13 mouse cellular contexts compared by ENCODE assay signal in the genomic region with DNA sequence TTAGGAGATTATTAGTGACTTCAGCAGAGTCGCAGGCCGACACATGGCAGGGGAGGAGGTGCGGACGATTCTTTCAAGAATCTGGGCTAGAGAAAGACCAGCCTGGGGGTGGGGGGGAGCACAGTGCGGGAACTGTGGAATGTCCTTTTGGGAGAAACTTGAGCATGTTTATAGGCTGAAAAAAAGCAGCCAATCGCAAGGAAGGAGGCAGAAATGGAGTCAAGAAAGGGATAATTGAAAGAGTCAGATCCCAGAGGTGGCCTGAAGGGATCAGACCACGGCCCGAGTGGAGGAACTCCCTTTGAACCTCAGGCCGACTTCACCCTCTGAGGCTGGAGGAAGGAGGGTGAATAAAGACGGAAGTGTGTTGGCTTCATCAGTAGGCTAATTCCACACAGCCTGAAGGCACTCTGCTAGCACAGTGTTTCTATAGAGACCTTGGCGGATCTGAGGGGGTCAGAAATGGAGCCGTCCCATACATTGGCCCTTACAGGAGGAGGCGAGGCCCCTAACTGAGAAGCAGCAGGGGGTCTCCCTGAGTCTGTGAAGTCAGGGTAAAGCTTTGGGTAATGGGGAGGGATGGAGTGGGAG. TPM values are rescaled to one million over a fixed set of nuclear protein-coding genes. Genes with fewer than 3 reads are reported as not detected.
DNase-seq lines count a peak whose midpoint lies in the region; ATAC-seq and TF ChIP-seq lines count a peak whose summit lies in the region.
"Had no signal": no experiment of that assay in that cellular context is flagged by ENCODE, and none has a peak within 500 bp of the region (broad histone marks: within the 10 kb centered on the region; RNA-seq: fewer than 3 reads in every experiment).

No protein-coding gene starts in this region.

- H3K4me1 ChIP-seq in midbrain, embryonic 10.5 days: peaks cover 41% of the 10 kb centered on the region
- no peaks in the 10 kb centered on the region for H3K4me1 ChIP-seq in midbrain, postnatal 0 days (ENCODE audit: insufficient read depth, low read length)
- peaks cover 24% of the 10 kb centered on the region for H3K4me1 ChIP-seq in hindbrain, embryonic 14.5 days (replicated peaks; ENCODE audit: control insufficient read depth, insufficient read depth, low read length)
- peaks cover 18% of the 10 kb centered on the region for H3K4me1 ChIP-seq in midbrain, embryonic 16.5 days (ENCODE audit: control insufficient read depth, insufficient read depth, low read length)
- peaks cover 3% of the 10 kb centered on the region for H3K4me1 ChIP-seq in thymus, adult 2 months (replicated peaks; ENCODE audit: control insufficient read depth, insufficient read depth, low read length)

- no peak overlapping the region for H3K9ac ChIP-seq in midbrain, postnatal 0 days (replicated peaks; ENCODE audit: low read length, poor library complexity, severe bottlenecking)
- no peak overlapping the region for H3K9ac ChIP-seq in hindbrain, embryonic 14.5 days
- H3K9ac ChIP-seq in midbrain, embryonic 16.5 days (ENCODE audit: low read depth, low read length): no peak overlapping the region
- H3K9ac ChIP-seq: hindbrain, embryonic 15.5 days had no signal

- no peak for TF ChIP-seq POLR2A in thymus, adult 2 months (IDR thresholded peaks at IDR 0.05; ENCODE audit: control insufficient read depth, extremely low read depth, insufficient read depth, low read length, poor library complexity)

- 11% methylated on average over 13 of the region's 13 CpGs for WGBS in midbrain, embryonic 10.5 days
- 10% methylated on average over 13 of the region's 13 CpGs for WGBS in midbrain, postnatal 0 days
- 15% methylated on average over 13 of the region's 13 CpGs for WGBS in hindbrain, embryonic 14.5 days
- WGBS in midbrain, embryonic 16.5 days: 9% methylated on average over 13 of the region's 13 CpGs
- WGBS in thymus, adult 2 months: 66% methylated on average over 13 of the region's 13 CpGs

- H3K4me3 ChIP-seq in midbrain, embryonic 10.5 days: 0 out of 2 replicates have a peak overlapping the region, but pooled peaks have one; percentile 1
- H3K4me3 ChIP-seq in midbrain, postnatal 0 days (ENCODE audit: low read depth, low read length): no peak overlapping the region
- no peak overlapping the region for H3K4me3 ChIP-seq in hindbrain, embryonic 14.5 days (replicated peaks; ENCODE audit: low read length)
- no peak overlapping the region for H3K4me3 ChIP-seq in midbrain, embryonic 16.5 days (ENCODE audit: low read depth, low read length)
- no peak overlapping the region for H3K4me3 ChIP-seq in thymus, adult 2 months (ENCODE audit: control insufficient read depth, insufficient read depth, low read length)
- H3K4me3 ChIP-seq: heart, adult 2 months; hindbrain, embryonic 15.5 days had no signal

- no peak for TF ChIP-seq CTCF in midbrain, postnatal 0 days (IDR thresholded peaks at IDR 0.05)
- TF ChIP-seq CTCF in thymus, adult 2 months (IDR thresholded peaks at IDR 0.05; ENCODE audit: borderline replicate concordance, control insufficient read depth, extremely low read depth, insufficient read depth, low read length, poor library complexity): no peak

- H3K9me3 ChIP-seq in midbrain, embryonic 10.5 days (replicated peaks): peaks cover 6% of the 10 kb centered on the region
- no peaks in the 10 kb centered on the region for H3K9me3 ChIP-seq in midbrain, postnatal 0 days (ENCODE audit: low read length)
- no peaks in the 10 kb centered on the region for H3K9me3 ChIP-seq in hindbrain, embryonic 14.5 days (ENCODE audit: control insufficient read depth, low read length)
- H3K9me3 ChIP-seq in midbrain, embryonic 16.5 days (replicated peaks; ENCODE audit: control insufficient read depth, low read length, poor library complexity, severe bottlenecking): no peaks in the 10 kb centered on the region
- H3K9me3 ChIP-seq: hindbrain, embryonic 15.5 days had no signal

- no peak overlapping the region; the same call in 1 of the 2 replicates for H3K4me2 ChIP-seq in midbrain, postnatal 0 days (ENCODE audit: low read depth, low read length, poor library complexity, severe bottlenecking)
- H3K4me2 ChIP-seq in hindbrain, embryonic 14.5 days (replicated peaks): peak overlapping the region; percentile 17; the same call in 1 of the 2 replicates
- no peak overlapping the region for H3K4me2 ChIP-seq in midbrain, embryonic 16.5 days (ENCODE audit: low read length)
- H3K4me2 ChIP-seq: hindbrain, embryonic 15.5 days had no signal

- no peaks in the 10 kb centered on the region for H3K36me3 ChIP-seq in midbrain, embryonic 10.5 days
- H3K36me3 ChIP-seq in midbrain, postnatal 0 days (ENCODE audit: insufficient read depth, low read length): no peaks in the 10 kb centered on the region
- H3K36me3 ChIP-seq in hindbrain, embryonic 14.5 days (replicated peaks; ENCODE audit: control insufficient read depth, insufficient read depth): no peaks in the 10 kb centered on the region
- H3K36me3 ChIP-seq in midbrain, embryonic 16.5 days (ENCODE audit: control insufficient read depth, insufficient read depth, low read length): no peaks in the 10 kb centered on the region
- no peaks in the 10 kb centered on the region for H3K36me3 ChIP-seq in thymus, adult 2 months (ENCODE audit: control insufficient read depth, insufficient read depth, low read length)
- H3K36me3 ChIP-seq: hindbrain, embryonic 15.5 days had no signal

- ATAC-seq in midbrain, postnatal 0 days (ENCODE audit: low FRiP score): no peak
- no peak for ATAC-seq in hindbrain, embryonic 14.5 days (ENCODE audit: low FRiP score)
- no peak for ATAC-seq in midbrain, embryonic 16.5 days

- peak overlapping the region; percentile 30; the same call in 1 of the 2 replicates for H3K27ac ChIP-seq in midbrain, embryonic 10.5 days (replicated peaks)
- H3K27ac ChIP-seq in midbrain, postnatal 0 days (ENCODE audit: low read depth, low read length): no peak overlapping the region
- H3K27ac ChIP-seq in hindbrain, embryonic 14.5 days: no peak overlapping the region
- peak overlapping the region; percentile 51; the same call in 1 of the 2 replicates for H3K27ac ChIP-seq in midbrain, embryonic 16.5 days (ENCODE audit: low read length)
- H3K27ac ChIP-seq in thymus, adult 2 months (ENCODE audit: control insufficient read depth, insufficient read depth, low read length): no peak overlapping the region
- H3K27ac ChIP-seq: heart, adult 2 months; hindbrain, embryonic 15.5 days; macrophage had no signal

- peak; percentile 39 for DNase-seq in midbrain, embryonic 10.5 days (ENCODE audit: low spot score)
- no peak for DNase-seq in midbrain, postnatal 0 days (ENCODE audit: low spot score)
- DNase-seq in embryo, embryonic 9.5 days (ENCODE audit: extremely low spot score): peak; percentile 34
- DNase-seq in hindbrain, embryonic 14.5 days (ENCODE audit: low spot score): no peak
- no peak for DNase-seq in layer of hippocampus, adult 8-10 months (ENCODE audit: low spot score in 2 of 2)
- no peak for DNase-seq in cerebellum, postnatal 14 days
- no peak for DNase-seq in thymus, adult 2 months
- DNase-seq: adrenal gland, adult 2 months; heart, adult 2 months; layer of hippocampus, adult 9-11 months had no signal

- H3K27me3 ChIP-seq in midbrain, embryonic 10.5 days (ENCODE audit: low read depth, poor library complexity, severe bottlenecking): peaks cover 30% of the 10 kb centered on the region
- no peaks in the 10 kb centered on the region for H3K27me3 ChIP-seq in midbrain, postnatal 0 days (ENCODE audit: insufficient read depth, low read length)
- no peaks in the 10 kb centered on the region for H3K27me3 ChIP-seq in hindbrain, embryonic 14.5 days (ENCODE audit: control insufficient read depth, insufficient read depth, low read length)
- no peaks in the 10 kb centered on the region for H3K27me3 ChIP-seq in midbrain, embryonic 16.5 days (ENCODE audit: control insufficient read depth, insufficient read depth, low read depth, low read length)
- H3K27me3 ChIP-seq in thymus, adult 2 months (ENCODE audit: control insufficient read depth, insufficient read depth, low read length): no peaks in the 10 kb centered on the region
- H3K27me3 ChIP-seq: hindbrain, embryonic 15.5 days had no signal

RNA-seq across cellular contexts. Expression of a gene that starts 4.4 kb away (rescaled TPM):
- 7.6 and 10.0 TPM in 2 replicates for polyA plus RNA-seq in midbrain, embryonic 10.5 days (2016; fragmentation: Nextera tagmentation; extraction: Ambion mirVana)
- total RNA-seq in midbrain, postnatal 0 days (2014; rRNA removed): 22.3 and 25.2 TPM in 2 replicates
- 25.9 and 26.8 TPM in 2 replicates for polyA plus RNA-seq in midbrain, postnatal 0 days (2015; fragmentation: Nextera tagmentation; extraction: Ambion mirVana)
- 31.9 and 35.5 TPM in 2 replicates for polyA plus RNA-seq in hindbrain, embryonic 14.5 days (2014; fragmentation: Nextera tagmentation; extraction: Ambion mirVana)
- polyA plus RNA-seq in midbrain, embryonic 16.5 days (2015; fragmentation: Nextera tagmentation; extraction: Ambion mirVana): 17.6 and 18.5 TPM in 2 replicates
- total RNA-seq in layer of hippocampus, adult 8-10 months (2022): 10 to 100 TPM; 14.2 to 17.7 (median 16.5) TPM
- 7.3 and 10.0 TPM in 2 replicates for polyA plus RNA-seq in thymus, adult 2 months (2012; rRNA removed)

Comparison
In these comparisons a context has a peak if more than half of its experiments do, and no peak if none do; other contexts are left out.
1. DNase-seq: peak in midbrain, embryonic 10.5 days (single experiment) and embryo, embryonic 9.5 days (single experiment); none in midbrain, postnatal 0 days (single experiment), hindbrain, embryonic 14.5 days (single experiment), layer of hippocampus, adult 8-10 months (0 of 2), cerebellum, postnatal 14 days (0 of 2) and thymus, adult 2 months (single experiment).
2. H3K27ac ChIP-seq: peak in midbrain, embryonic 10.5 days (single experiment) and midbrain, embryonic 16.5 days (single experiment); none in midbrain, postnatal 0 days (single experiment), hindbrain, embryonic 14.5 days (single experiment) and thymus, adult 2 months (single experiment).